Mouse (Mus musculus) midbrain, embryonic 15.5 days (tissue): ENCODE results near the gene Gal3st2c. TPM values are rescaled to one million over a fixed set of nuclear protein-coding genes. Genes with fewer than 3 reads are reported as not detected.
"Not testable (repeated sequence)": the region's sequence is repeated elsewhere in the genome, so short reads cannot be mapped to it uniquely, and the experiment has no call there.

Experiments used
- ATAC-seq: fragments of 200-750 bp; cut with Nextera tagmentation; replicated peaks from 2 replicates; pipeline ENCODE4 v1.8.0; 2017; ENCODE audit warnings: moderate TSS enrichment
- H3K27ac ChIP-seq: fragments of 300-500 bp; sonication (generic); 2 replicates; pipeline ENCODE4 v1.5.1; 2015; ENCODE audit warnings: mild to moderate bottlenecking, inconsistent platforms
- H3K27me3 ChIP-seq: fragments of 300-500 bp; sonication (generic); replicated peaks from 2 replicates; pipeline ENCODE4 v1.6.1; 2015; ENCODE audit warnings: inconsistent platforms
- H3K36me3 ChIP-seq: fragments of 300-500 bp; sonication (generic); replicated peaks from 2 replicates; pipeline ENCODE4 v1.6.1; 2015; ENCODE audit warnings: inconsistent platforms
- H3K4me1 ChIP-seq: fragments of 300-500 bp; sonication (generic); 2 replicates; pipeline ENCODE4 v1.6.1; 2015; ENCODE audit warnings: inconsistent platforms
- H3K4me2 ChIP-seq: fragments of 300-500 bp; sonication (generic); 2 replicates; pipeline ENCODE4 v1.6.1; 2015; ENCODE audit warnings: inconsistent platforms, mild to moderate bottlenecking, moderate library complexity
- H3K4me3 ChIP-seq: fragments of 300-500 bp; sonication (generic); 2 replicates; pipeline ENCODE4 v1.5.1; 2015; ENCODE audit warnings: mild to moderate bottlenecking, inconsistent platforms
- H3K9ac ChIP-seq: fragments of 300-500 bp; sonication (generic); 2 replicates; pipeline ENCODE4 v1.6.1; 2015; ENCODE audit warnings: mild to moderate bottlenecking, inconsistent platforms
- H3K9me3 ChIP-seq: fragments of 300-500 bp; sonication (generic); 2 replicates; pipeline ENCODE4 v1.6.1; 2016; ENCODE audit warnings: inconsistent platforms
- WGBS: fragments of 180-500 bp; shearing (Covaris S2); methylation state at CpG from one replicate; pipeline ENCODE4 v1.1.7; 2015; ENCODE audit warnings: mixed read lengths; 5-methylcytosine and 5-hydroxymethylcytosine counted together
- polyA plus RNA-seq: library from polyadenylated mRNA; unstranded; fragments of >200 nt; fragmentation: Nextera tagmentation; extraction: Ambion mirVana; gene quantifications from 2 replicates; pipeline ENCODE4 v1.2.1, GENCODE M21; 2015

Gene Gal3st2c
- polyA plus RNA-seq, 1 experiment from 2014 or later = not detected

GRCm38 (mm10) chr1:94008826-94009225 is 18.5 kb downstream of the Gal3st2c start:
- not testable (repeated sequence) for H3K4me1 ChIP-seq, H3K27me3 ChIP-seq, H3K9ac ChIP-seq, H3K9me3 ChIP-seq, H3K27ac ChIP-seq, H3K4me3 ChIP-seq, H3K4me2 ChIP-seq, H3K36me3 ChIP-seq, ATAC-seq
- 91% methylated on average over 16 of the region's 19 CpGs for WGBS

GRCm38 (mm10) chr1:94011643-94012042 is 21.3 kb downstream of the Gal3st2c start:
- Histone ChIP-seq H3K9ac (no peak overlapping the region), H3K36me3 (no peaks in the 10 kb centered on the region), H3K27me3 (no peaks in the 10 kb centered on the region), H3K9me3 (no peaks in the 10 kb centered on the region), H3K27ac (no peak overlapping the region), H3K4me1 (no peaks in the 10 kb centered on the region), H3K4me2 (no peak overlapping the region), H3K4me3 (no peak overlapping the region)
- ATAC-seq = no peak
- WGBS = 76% methylated on average over 3 of the region's 3 CpGs

GRCm38 (mm10) chr1:94020151-94020550 is 29.8 kb downstream of the Gal3st2c start, which contains the start of gene Neu4:
Gene Neu4 (plus strand): TSS chr1:94020451.
- 88% methylated on average over 6 of the region's 6 CpGs for WGBS
- no peak for ATAC-seq
- H3K4me3 ChIP-seq = no peak within 1 kb of the TSS
- no peak within 1 kb of the TSS for H3K4me2 ChIP-seq
- H3K27ac ChIP-seq = no peak within 1 kb of the TSS
- no peaks in the 10 kb centered on the region for H3K4me1 ChIP-seq
- no peaks in the 10 kb centered on the region for H3K9me3 ChIP-seq
- no peaks in the 10 kb centered on the region for H3K36me3 ChIP-seq
- no peak within 1 kb of the TSS for H3K9ac ChIP-seq
- no peaks in the 10 kb centered on the region for H3K27me3 ChIP-seq

- Histone ChIP-seq H3K36me3 (no peaks in the 10 kb centered on the region), H3K4me3 (no peak overlapping the region), H3K4me1 (no peaks in the 10 kb centered on the region), H3K9me3 (no peaks in the 10 kb centered on the region), H3K27ac (no peak overlapping the region), H3K9ac (no peak overlapping the region), H3K4me2 (no peak overlapping the region), H3K27me3 (no peaks in the 10 kb centered on the region)
- WGBS = 72% methylated on average over 12 of the region's 12 CpGs
- no peak for ATAC-seq
Measured at GRCm38 (mm10) chr1:94027506-94028108, 37.3 kb downstream of the Gal3st2c start.

- Histone ChIP-seq H3K27ac (no peak overlapping the region), H3K27me3 (no peaks in the 10 kb centered on the region), H3K4me1 (no peaks in the 10 kb centered on the region), H3K4me2 (no peak overlapping the region), H3K9me3 (no peaks in the 10 kb centered on the region), H3K4me3 (no peak overlapping the region), H3K9ac (no peak overlapping the region), H3K36me3 (no peaks in the 10 kb centered on the region)
- WGBS = 90% methylated on average over 2 of the region's 2 CpGs
- no peak for ATAC-seq
Measured at GRCm38 (mm10) chr1:94028741-94029140, 38.4 kb downstream of the Gal3st2c start.

- 98% methylated on average over 2 of the region's 2 CpGs for WGBS
- Histone ChIP-seq H3K36me3 (no peaks in the 10 kb centered on the region), H3K4me2 (no peak overlapping the region), H3K9ac (no peak overlapping the region), H3K27me3 (no peaks in the 10 kb centered on the region), H3K4me3 (no peak overlapping the region), H3K9me3 (no peaks in the 10 kb centered on the region), H3K27ac (no peak overlapping the region), H3K4me1 (peaks cover 8% of the 10 kb centered on the region)
- ATAC-seq = no peak
Measured at GRCm38 (mm10) chr1:94033075-94033602, 42.8 kb downstream of the Gal3st2c start.

- Histone ChIP-seq H3K9ac (peak overlapping the region; percentile 58), H3K36me3 (no peaks in the 10 kb centered on the region), H3K4me3 (peak overlapping the region; percentile 49), H3K27ac (peak overlapping the region; percentile 75), H3K9me3 (no peaks in the 10 kb centered on the region), H3K4me2 (peak overlapping the region; percentile 83), H3K27me3 (no peaks in the 10 kb centered on the region), H3K4me1 (peaks cover 8% of the 10 kb centered on the region)
- peak; percentile 96 for ATAC-seq
- WGBS = under 1% methylated on average over 25 of the region's 25 CpGs
Measured at GRCm38 (mm10) chr1:94034984-94035743, 44.9 kb downstream of the Gal3st2c start.

GRCm38 (mm10) chr1:94040391-94040790 is 50.1 kb downstream of the Gal3st2c start:
- 100% methylated on average over 2 of the region's 2 CpGs for WGBS
- no peaks in the 10 kb centered on the region for H3K9me3 ChIP-seq
- no peaks in the 10 kb centered on the region for H3K36me3 ChIP-seq
- H3K4me3 ChIP-seq = no peak overlapping the region
- H3K4me2 ChIP-seq = no peak overlapping the region
- H3K27ac ChIP-seq = no peak overlapping the region
- H3K9ac ChIP-seq = no peak overlapping the region
- no peak for ATAC-seq
- 0 out of 2 replicates have a peak, but pooled peaks cover 4% of the 10 kb centered on the region for H3K4me1 ChIP-seq
- H3K27me3 ChIP-seq = no peaks in the 10 kb centered on the region

GRCm38 (mm10) chr1:94045559-94045958 is 55.2 kb downstream of the Gal3st2c start:
- H3K36me3 ChIP-seq = no peaks in the 10 kb centered on the region
- H3K4me3 ChIP-seq = no peak overlapping the region
- H3K27ac ChIP-seq = no peak overlapping the region
- no peaks in the 10 kb centered on the region for H3K9me3 ChIP-seq
- no peak overlapping the region for H3K9ac ChIP-seq
- H3K27me3 ChIP-seq = no peaks in the 10 kb centered on the region
- H3K4me2 ChIP-seq = no peak overlapping the region
- ATAC-seq = no peak
- 86% methylated on average over 3 of the region's 3 CpGs for WGBS
- no peaks in the 10 kb centered on the region for H3K4me1 ChIP-seq

GRCm38 (mm10) chr1:94046544-94046943 is 56.2 kb downstream of the Gal3st2c start:
- no peak overlapping the region for H3K9ac ChIP-seq
- WGBS = 84% methylated on average over 4 of the region's 4 CpGs
- H3K27ac ChIP-seq = no peak overlapping the region
- no peaks in the 10 kb centered on the region for H3K9me3 ChIP-seq
- H3K4me1 ChIP-seq = no peaks in the 10 kb centered on the region
- H3K27me3 ChIP-seq = no peaks in the 10 kb centered on the region
- H3K4me3 ChIP-seq = no peak overlapping the region
- no peak for ATAC-seq
- no peaks in the 10 kb centered on the region for H3K36me3 ChIP-seq
- H3K4me2 ChIP-seq = no peak overlapping the region

GRCm38 (mm10) chr1:94051104-94051503 is 60.8 kb downstream of the Gal3st2c start:
- H3K4me2 ChIP-seq = no peak overlapping the region
- H3K4me1 ChIP-seq = no peaks in the 10 kb centered on the region
- ATAC-seq = no peak
- H3K27ac ChIP-seq = no peak overlapping the region
- H3K4me3 ChIP-seq = no peak overlapping the region
- H3K36me3 ChIP-seq = no peaks in the 10 kb centered on the region
- 87% methylated on average over 5 of the region's 5 CpGs for WGBS
- no peaks in the 10 kb centered on the region for H3K27me3 ChIP-seq
- no peaks in the 10 kb centered on the region for H3K9me3 ChIP-seq
- H3K9ac ChIP-seq = no peak overlapping the region

- no peaks in the 10 kb centered on the region for H3K4me1 ChIP-seq
- H3K36me3 ChIP-seq = no peaks in the 10 kb centered on the region
- H3K27ac ChIP-seq = no peak within 1 kb of the TSS
- no peak within 1 kb of the TSS for H3K4me3 ChIP-seq
- no peak within 1 kb of the TSS for H3K4me2 ChIP-seq
- 70% methylated on average over 5 of the region's 6 CpGs for WGBS
- no peaks in the 10 kb centered on the region for H3K27me3 ChIP-seq
- H3K9ac ChIP-seq = no peak within 1 kb of the TSS
- no peak for ATAC-seq
- H3K9me3 ChIP-seq = no peaks in the 10 kb centered on the region
Measured at GRCm38 (mm10) chr1:94052373-94052772, 62.1 kb downstream of the Gal3st2c start, which contains the start of gene Pdcd1. Gene Pdcd1 (minus strand): TSS chr1:94052553.
